Mouse (Mus musculus) kidney, embryonic 14.5 days (tissue): Measurements from ENCODE around the gene Rft1. TPM values are rescaled to one million over a fixed set of nuclear protein-coding genes. Genes with fewer than 3 reads are reported as not detected.

Experiments used
- ATAC-seq: fragments of 200-750 bp; cut with Nextera tagmentation; 2 replicates; pipeline ENCODE4 v1.8.0; 2017; ENCODE audit warnings: moderate number of reproducible peaks, mild to moderate bottlenecking, moderate TSS enrichment, moderate library complexity; ENCODE audit not compliant: low FRiP score, low TSS enrichment
- H3K27ac ChIP-seq: fragments of 300-500 bp; sonication (generic); 2 replicates; pipeline ENCODE4 v1.5.1; 2014; ENCODE audit warnings: low read depth, mild to moderate bottlenecking, low read length, moderate library complexity, mixed read lengths
- H3K27me3 ChIP-seq: fragments of 300-500 bp; sonication (generic); 2 replicates; pipeline ENCODE4 v1.6.1; 2014; ENCODE audit warnings: mild to moderate bottlenecking, low read length; ENCODE audit not compliant: control insufficient read depth, insufficient read depth
- H3K36me3 ChIP-seq: fragments of 300-500 bp; sonication (generic); 2 replicates; pipeline ENCODE4 v1.6.1; 2014; ENCODE audit warnings: low read length, mixed read lengths; ENCODE audit not compliant: control insufficient read depth, insufficient read depth
- H3K4me1 ChIP-seq: fragments of 300-500 bp; sonication (generic); 2 replicates; pipeline ENCODE4 v1.6.1; 2014; ENCODE audit warnings: low read length, mixed read lengths; ENCODE audit not compliant: control insufficient read depth, insufficient read depth
- H3K4me2 ChIP-seq: fragments of 300-500 bp; sonication (generic); replicated peaks from 2 replicates; pipeline ENCODE4 v1.6.1; 2014; ENCODE audit warnings: low read depth, mild to moderate bottlenecking, low read length
- H3K4me3 ChIP-seq: fragments of 300-500 bp; sonication (generic); 2 replicates; pipeline ENCODE4 v1.5.1; 2014; ENCODE audit warnings: mild to moderate bottlenecking, low read length
- H3K9ac ChIP-seq: fragments of 300-500 bp; sonication (generic); 2 replicates; pipeline ENCODE4 v1.6.1; 2014; ENCODE audit warnings: low read depth, mild to moderate bottlenecking, low read length, moderate library complexity
- H3K9me3 ChIP-seq: fragments of 300-500 bp; sonication (generic); 2 replicates; pipeline ENCODE4 v1.6.1; 2016; ENCODE audit warnings: low read length; ENCODE audit not compliant: control insufficient read depth
- WGBS: fragments of 180-500 bp; shearing (Covaris S2); extraction: QIAGEN DNeasy Blood & Tissue Kit; methylation state at CpG from one replicate; pipeline ENCODE4 v1.1.7; 2014; 5-methylcytosine and 5-hydroxymethylcytosine counted together
- polyA plus RNA-seq: library from polyadenylated mRNA; unstranded; fragments of >200 nt; fragmentation: Nextera tagmentation; extraction: Ambion mirVana; gene quantifications from 2 replicates; pipeline ENCODE4 v1.2.1, GENCODE M21; 2014

Gene Rft1
- polyA plus RNA-seq, 1 experiment from 2014 or later: 19.4 TPM

- Histone ChIP-seq H3K4me1 (peaks cover 12% of the 10 kb centered on the region; the same call in 1 of the 2 replicates), H3K9me3 (no peaks in the 10 kb centered on the region), H3K4me2 (peak overlapping the region; percentile 84), H3K4me3 (peak overlapping the region; percentile 78), H3K27ac (peak overlapping the region; percentile 73), H3K9ac (peak overlapping the region; percentile 76), H3K36me3 (no peaks in the 10 kb centered on the region), H3K27me3 (no peaks in the 10 kb centered on the region)
- ATAC-seq: no peak
- 52% methylated on average over 12 of the region's 12 CpGs for WGBS
These were observed 27.1 kb upstream of the Rft1 start for GRCm38 (mm10) chr14:30626756-30627742.

GRCm38 (mm10) chr14:30628235-30628634 is 25.9 kb upstream of the Rft1 start:
- WGBS: 69% methylated on average over 5 of the region's 5 CpGs
- no peaks in the 10 kb centered on the region for H3K9me3 ChIP-seq
- ATAC-seq: no peak
- no peaks in the 10 kb centered on the region for H3K36me3 ChIP-seq
- no peak overlapping the region for H3K4me3 ChIP-seq
- H3K9ac ChIP-seq: no peak overlapping the region
- H3K4me1 ChIP-seq: peaks cover 12% of the 10 kb centered on the region; the same call in 1 of the 2 replicates
- no peak overlapping the region for H3K4me2 ChIP-seq
- H3K27ac ChIP-seq: no peak overlapping the region
- no peaks in the 10 kb centered on the region for H3K27me3 ChIP-seq

- Histone ChIP-seq H3K27me3 (no peaks in the 10 kb centered on the region), H3K4me1 (peaks cover 9% of the 10 kb centered on the region; the same call in 1 of the 2 replicates), H3K4me3 (no peak overlapping the region), H3K27ac (no peak overlapping the region), H3K36me3 (no peaks in the 10 kb centered on the region), H3K4me2 (no peak overlapping the region), H3K9me3 (no peaks in the 10 kb centered on the region), H3K9ac (no peak overlapping the region)
- 49% methylated on average over 4 of the region's 4 CpGs for WGBS
- no peak for ATAC-seq
These were observed 24.3 kb upstream of the Rft1 start for GRCm38 (mm10) chr14:30629839-30630238.

GRCm38 (mm10) chr14:30630811-30631576 is 23.2 kb upstream of the Rft1 start:
- Histone ChIP-seq H3K27ac (no peak overlapping the region), H3K4me1 (peaks cover 8% of the 10 kb centered on the region; the same call in 1 of the 2 replicates), H3K27me3 (no peaks in the 10 kb centered on the region), H3K4me2 (no peak overlapping the region), H3K4me3 (no peak overlapping the region), H3K9me3 (no peaks in the 10 kb centered on the region), H3K36me3 (no peaks in the 10 kb centered on the region), H3K9ac (no peak overlapping the region)
- no peak for ATAC-seq
- 54% methylated on average over 5 of the region's 5 CpGs for WGBS

GRCm38 (mm10) chr14:30631834-30632233 is 22.3 kb upstream of the Rft1 start:
- no peak overlapping the region for H3K9ac ChIP-seq
- no peaks in the 10 kb centered on the region for H3K36me3 ChIP-seq
- no peak overlapping the region for H3K4me3 ChIP-seq
- no peak for ATAC-seq
- H3K9me3 ChIP-seq: no peaks in the 10 kb centered on the region
- peaks cover under 1% of the 10 kb centered on the region; the same call in 1 of the 2 replicates for H3K4me1 ChIP-seq
- H3K27me3 ChIP-seq: no peaks in the 10 kb centered on the region
- no peak overlapping the region for H3K27ac ChIP-seq
- 46% methylated on average over 2 of the region's 2 CpGs for WGBS
- no peak overlapping the region for H3K4me2 ChIP-seq

- WGBS: 61% methylated on average over 7 of the region's 7 CpGs
- no peak overlapping the region for H3K27ac ChIP-seq
- H3K4me1 ChIP-seq: no peaks in the 10 kb centered on the region
- no peak overlapping the region for H3K9ac ChIP-seq
- H3K36me3 ChIP-seq: no peaks in the 10 kb centered on the region
- no peak overlapping the region for H3K4me2 ChIP-seq
- no peak overlapping the region for H3K4me3 ChIP-seq
- H3K27me3 ChIP-seq: no peaks in the 10 kb centered on the region
- no peaks in the 10 kb centered on the region for H3K9me3 ChIP-seq
- no peak for ATAC-seq
These were observed 20.5 kb upstream of the Rft1 start for GRCm38 (mm10) chr14:30633708-30634107.

- no peak for ATAC-seq
These were observed 19.7 kb upstream of the Rft1 start for GRCm38 (mm10) chr14:30634418-30634817.

GRCm38 (mm10) chr14:30635219-30635910 is 18.8 kb upstream of the Rft1 start:
- Histone ChIP-seq H3K27ac (no peak overlapping the region), H3K9me3 (no peaks in the 10 kb centered on the region), H3K9ac (no peak overlapping the region), H3K4me1 (no peaks in the 10 kb centered on the region), H3K4me3 (no peak overlapping the region), H3K36me3 (no peaks in the 10 kb centered on the region), H3K27me3 (no peaks in the 10 kb centered on the region), H3K4me2 (no peak overlapping the region)
- ATAC-seq: no peak
- WGBS: 76% methylated on average over 13 of the region's 13 CpGs

More at GRCm38 (mm10) chr14:30634418-30634817, 19.7 kb upstream of the Rft1 start:
- Histone ChIP-seq H3K4me3 (no peak overlapping the region), H3K4me1 (no peaks in the 10 kb centered on the region), H3K9me3 (no peaks in the 10 kb centered on the region), H3K9ac (no peak overlapping the region), H3K27me3 (no peaks in the 10 kb centered on the region), H3K36me3 (no peaks in the 10 kb centered on the region), H3K27ac (no peak overlapping the region), H3K4me2 (no peak overlapping the region)
- WGBS: 95% methylated on average over 1 of the region's 1 CpGs
